ENCODE assay signal across 26 mouse cellular contexts in genomic region chr7:36192645-36193044, GRCm38 (mm10).
"Had no signal": no experiment of that assay in that cellular context is flagged by ENCODE, and none has a peak within 500 bp of the region (broad histone marks: within the 10 kb centered on the region; RNA-seq: fewer than 3 reads in every experiment).

No protein-coding gene starts in this region.

- H3K4me3 ChIP-seq: layer of hippocampus, adult 2 months; limb, embryonic 10.5 days; limb, embryonic 13.5 days; liver, embryonic 12.5 days; liver, embryonic 15.5 days; lung, embryonic 15.5 days; megakaryocyte, embryonic 14.5 days; midbrain, embryonic 10.5 days; midbrain, embryonic 13.5 days; myocyte; neural tube, embryonic 15.5 days had no signal

- H3K9me3 ChIP-seq: limb, embryonic 10.5 days; limb, embryonic 13.5 days; liver, embryonic 12.5 days; liver, embryonic 15.5 days; lung, embryonic 15.5 days; midbrain, embryonic 10.5 days; midbrain, embryonic 13.5 days; neural tube, embryonic 15.5 days had no signal

- H3K27ac ChIP-seq: kidney, postnatal 0 days; layer of hippocampus, adult 2 months; limb, embryonic 10.5 days; limb, embryonic 13.5 days; liver, embryonic 12.5 days; liver, embryonic 15.5 days; lung, embryonic 15.5 days; midbrain, embryonic 10.5 days; midbrain, embryonic 13.5 days; neural tube, embryonic 15.5 days; stomach, postnatal 0 days had no signal

- H3K9ac ChIP-seq: limb, embryonic 13.5 days; liver, embryonic 12.5 days; liver, embryonic 15.5 days; lung, embryonic 15.5 days; midbrain, embryonic 13.5 days; neural tube, embryonic 15.5 days had no signal

- H3K4me1 ChIP-seq: liver, embryonic 12.5 days; liver, embryonic 15.5 days; lung, embryonic 15.5 days; megakaryocyte, embryonic 14.5 days had no signal

- H3K4me2 ChIP-seq: limb, embryonic 13.5 days; liver, embryonic 12.5 days; liver, embryonic 15.5 days; lung, embryonic 15.5 days; midbrain, embryonic 13.5 days; neural tube, embryonic 15.5 days had no signal

- DNase-seq: kidney, postnatal 25 days; layer of hippocampus, adult 9-11 months; liver; lung, adult 18-20 months; lung, postnatal 10 days; lung, postnatal 36 days; right cerebral cortex, adult 18-20 months; right cerebral cortex, postnatal 14 days; right cerebral cortex, postnatal 4 days; thymus, adult 2 months; thymus, postnatal 14 days; thymus, postnatal 4 days had no signal

- H3K36me3 ChIP-seq: limb, embryonic 10.5 days; limb, embryonic 13.5 days; liver, embryonic 12.5 days; liver, embryonic 15.5 days; lung, embryonic 15.5 days; midbrain, embryonic 10.5 days; midbrain, embryonic 13.5 days; neural tube, embryonic 15.5 days had no signal

- ATAC-seq: liver, embryonic 12.5 days; midbrain, embryonic 13.5 days; midbrain, embryonic 16.5 days had no signal

- H3K27me3 ChIP-seq: liver, embryonic 12.5 days; liver, embryonic 15.5 days; lung, embryonic 15.5 days; megakaryocyte, embryonic 14.5 days; midbrain, embryonic 13.5 days had no signal
